Mouse (Mus musculus) thymus, adult 2 months (tissue): ENCODE data around the gene 4930426L09Rik.

Experiments used
- CTCF ChIP-seq: fragments of 200-500 bp; IDR thresholded peaks from 2 replicates; pipeline ENCODE4 v1.5.1; 2012; ENCODE audit warnings: mild to moderate bottlenecking, control low read depth, low read length, moderate library complexity, borderline replicate concordance; ENCODE audit not compliant: control insufficient read depth, poor library complexity, insufficient read depth; ENCODE audit errors: extremely low read depth
- POLR2A ChIP-seq: fragments of 200-500 bp; IDR thresholded peaks from 2 replicates; pipeline ENCODE4 v1.6.1; 2012; ENCODE audit warnings: mild to moderate bottlenecking, low read length, control low read depth, moderate library complexity; ENCODE audit not compliant: control insufficient read depth, poor library complexity, insufficient read depth; ENCODE audit errors: extremely low read depth

GRCm38 (mm10) chr2:18996451-18997211 is 1.5 kb upstream of the 4930426L09Rik start:
- TF ChIP-seq CTCF (no peak), POLR2A (no peak)
